Mouse (Mus musculus): ENCODE data around the gene Ptprs.
"Not testable (repeated sequence)": the region's sequence is repeated elsewhere in the genome, so short reads cannot be mapped to it uniquely, and the experiment has no call there.

Ptprs gene

DNA sequence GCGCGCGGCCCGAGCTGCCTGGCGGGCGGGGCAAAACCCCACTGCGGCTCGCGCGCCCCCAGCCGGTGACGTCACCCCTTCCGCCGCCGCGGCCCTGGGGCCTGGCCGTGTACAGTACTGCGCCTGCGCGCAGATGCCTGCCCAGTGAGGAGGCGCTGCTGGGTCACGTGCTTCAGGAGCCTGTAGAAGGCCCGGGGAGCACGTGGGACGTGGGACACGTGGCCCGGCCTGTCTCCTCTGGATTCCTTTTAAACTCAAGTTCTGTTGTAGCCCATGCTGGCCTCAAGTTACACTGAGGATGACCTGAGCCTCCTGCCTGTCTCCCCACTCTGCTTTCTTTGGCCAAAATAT is at the start of gene Ptprs:
TSS of gene Ptprs (minus strand) at position 82 of the 351 bp plus-strand sequence.
- DNase-seq = peak; percentile 85

GRCm38 (mm10) chr17:56524943-56525342 is 48.7 kb upstream of the Ptprs start:
- no peak for DNase-seq

GRCm38 (mm10) chr17:56522744-56523143 is 46.5 kb upstream of the Ptprs start:
- DNase-seq = no peak

DNA sequence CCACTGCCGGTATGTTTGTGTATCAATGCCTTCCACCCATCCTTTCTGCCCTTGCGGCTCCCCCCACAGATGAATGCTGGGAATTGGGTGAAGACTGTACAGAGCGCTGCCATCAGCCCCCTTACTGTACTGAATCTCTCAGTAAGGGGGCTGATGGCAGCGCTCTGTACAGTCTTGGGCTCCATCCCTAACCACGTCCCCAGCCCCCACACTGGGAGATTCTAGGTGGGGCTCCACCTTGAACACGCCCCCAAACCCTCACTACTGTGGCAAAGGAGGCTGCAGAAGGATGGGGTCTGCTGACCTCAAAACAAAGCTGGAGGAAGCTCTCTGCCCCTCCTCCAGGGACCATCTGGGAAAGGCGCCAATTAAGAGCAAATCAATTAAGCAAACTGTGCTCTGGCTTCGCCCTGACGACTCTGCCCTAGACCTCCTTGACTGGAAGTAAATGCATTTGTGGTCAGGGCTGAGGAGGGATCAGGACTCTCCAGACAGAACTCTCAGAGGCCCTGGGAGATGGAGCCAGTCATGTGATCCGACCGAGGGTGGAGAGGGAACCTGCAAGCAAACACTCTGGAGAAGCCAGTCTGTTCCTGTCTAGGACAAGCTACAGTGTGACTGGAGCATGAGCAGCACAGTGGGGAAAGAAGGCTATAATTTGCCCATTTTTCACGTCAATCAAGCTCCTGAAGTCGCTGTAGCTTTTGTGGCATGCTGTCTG is 39.6 kb upstream of the Ptprs start:
- no peak for DNase-seq

GRCm38 (mm10) chr17:56514916-56515315 is 38.6 kb upstream of the Ptprs start:
- DNase-seq = no peak

- DNase-seq = no peak
Measured at GRCm38 (mm10) chr17:56514330-56514729, 38.0 kb upstream of the Ptprs start.

DNA sequence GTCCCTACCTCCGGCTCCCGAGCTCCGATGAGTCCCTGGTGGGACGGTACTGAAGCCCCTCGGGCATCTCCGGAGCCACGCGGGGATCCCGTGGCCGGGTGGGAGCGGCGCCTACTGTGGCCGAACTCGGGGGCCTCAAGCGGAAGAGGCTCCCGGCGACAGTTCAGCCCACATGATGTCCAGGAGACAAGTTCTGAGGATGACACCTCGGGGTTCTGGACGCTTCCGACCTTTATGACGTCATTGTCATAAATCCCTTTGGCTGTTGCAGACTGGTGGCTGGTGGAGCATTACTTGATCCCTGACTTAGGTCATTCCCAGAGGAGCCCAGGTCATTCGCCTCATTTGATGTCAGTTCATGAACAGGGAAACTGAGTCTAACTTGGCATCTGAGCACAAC is 36.0 kb upstream of the Ptprs start, which contains the start of gene Znrf4:
TSS of gene Znrf4 (minus strand) at position 122 of the 400 bp plus-strand sequence.
- no peak for DNase-seq

DNA sequence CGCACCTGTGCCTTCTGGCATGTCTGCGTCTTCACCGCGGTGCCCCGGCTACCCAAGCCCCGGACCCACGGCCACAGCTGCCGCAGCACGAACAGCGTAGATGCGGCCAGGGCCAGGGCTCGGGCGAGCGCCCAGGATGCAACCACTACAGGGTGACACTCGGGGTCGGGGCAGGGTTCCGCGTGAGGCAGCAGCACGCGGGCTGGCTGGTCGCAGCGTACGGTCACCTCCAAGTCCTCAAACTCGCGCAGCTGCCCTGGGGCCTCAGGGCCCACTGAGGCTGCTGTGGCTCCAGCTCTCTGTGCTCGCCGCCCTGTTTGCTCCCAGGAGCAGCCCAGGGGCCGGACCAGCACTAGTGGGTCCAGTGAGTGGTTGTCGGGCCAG is 35.4 kb upstream of the Ptprs start:
- DNase-seq = no peak

DNA sequence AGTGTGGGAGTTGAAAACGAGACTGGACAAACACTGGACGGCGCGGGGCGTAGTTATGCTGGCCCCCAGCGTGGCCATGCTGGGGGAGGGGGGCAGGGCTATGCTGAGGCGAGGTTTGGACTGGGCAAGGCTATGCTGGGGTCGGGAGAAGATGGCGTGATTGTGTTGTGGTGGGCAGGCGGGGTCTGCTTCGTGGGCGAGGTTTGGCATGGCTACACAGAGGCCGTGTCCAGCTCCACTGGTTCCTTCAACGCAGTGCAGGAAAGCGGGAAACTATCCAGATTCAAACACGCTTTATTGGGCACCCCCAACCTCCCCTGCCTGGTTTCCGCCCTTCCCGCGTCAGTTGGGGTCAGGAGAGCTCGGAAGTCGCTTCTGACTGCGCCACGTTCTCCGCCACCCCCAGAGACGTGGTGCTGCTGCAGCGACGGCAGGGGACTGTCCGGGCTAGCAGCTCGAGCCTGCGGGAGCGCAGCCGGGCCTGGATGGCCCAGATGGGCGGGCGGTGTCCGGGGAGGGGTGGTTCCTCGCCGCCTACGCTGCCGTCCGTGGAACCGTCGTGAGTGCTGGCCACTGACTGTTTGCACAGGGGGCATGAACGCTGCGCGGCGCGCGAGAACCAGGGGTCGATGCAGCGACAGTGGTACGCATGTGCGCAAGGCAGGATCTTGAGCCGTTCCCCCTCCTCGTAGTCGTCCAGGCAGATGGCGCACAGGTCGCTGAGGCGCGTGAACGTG is 34.9 kb upstream of the Ptprs start:
- DNase-seq = no peak

- no peak for DNase-seq
Measured at GRCm38 (mm10) chr17:56510473-56510969, 34.2 kb upstream of the Ptprs start.

GRCm38 (mm10) chr17:56509707-56510472 is 33.6 kb upstream of the Ptprs start:
- peak; percentile 61 for DNase-seq

- no peak for DNase-seq
Measured at GRCm38 (mm10) chr17:56509021-56509640, 32.8 kb upstream of the Ptprs start.

GRCm38 (mm10) chr17:56507161-56508068 is 31.1 kb upstream of the Ptprs start:
- DNase-seq = peak; percentile 90

GRCm38 (mm10) chr17:56506417-56507065 is 30.3 kb upstream of the Ptprs start:
- DNase-seq = no peak

GRCm38 (mm10) chr17:56505401-56505800 is 29.1 kb upstream of the Ptprs start:
- no peak for DNase-seq

DNA sequence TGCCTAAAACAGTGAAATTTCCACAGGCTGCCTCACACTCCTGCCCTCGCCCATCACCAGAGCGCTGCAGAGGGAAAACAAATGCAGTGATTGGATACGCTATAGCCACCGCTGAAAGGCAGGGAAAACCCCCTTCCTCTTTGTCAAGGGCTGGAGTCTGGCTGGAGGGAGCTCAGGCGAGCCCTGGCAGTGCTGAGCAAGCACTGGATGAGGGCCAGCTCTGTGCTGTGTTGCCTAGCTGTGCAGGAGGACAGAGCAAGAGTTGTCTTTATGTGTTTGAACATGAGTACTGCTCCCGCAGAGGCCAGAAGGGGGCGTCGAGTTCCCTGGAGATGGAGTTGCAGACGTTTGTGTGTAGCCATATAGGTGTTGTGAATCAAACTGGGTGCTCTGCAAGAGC is 26.2 kb upstream of the Ptprs start:
- no peak for DNase-seq

DNA sequence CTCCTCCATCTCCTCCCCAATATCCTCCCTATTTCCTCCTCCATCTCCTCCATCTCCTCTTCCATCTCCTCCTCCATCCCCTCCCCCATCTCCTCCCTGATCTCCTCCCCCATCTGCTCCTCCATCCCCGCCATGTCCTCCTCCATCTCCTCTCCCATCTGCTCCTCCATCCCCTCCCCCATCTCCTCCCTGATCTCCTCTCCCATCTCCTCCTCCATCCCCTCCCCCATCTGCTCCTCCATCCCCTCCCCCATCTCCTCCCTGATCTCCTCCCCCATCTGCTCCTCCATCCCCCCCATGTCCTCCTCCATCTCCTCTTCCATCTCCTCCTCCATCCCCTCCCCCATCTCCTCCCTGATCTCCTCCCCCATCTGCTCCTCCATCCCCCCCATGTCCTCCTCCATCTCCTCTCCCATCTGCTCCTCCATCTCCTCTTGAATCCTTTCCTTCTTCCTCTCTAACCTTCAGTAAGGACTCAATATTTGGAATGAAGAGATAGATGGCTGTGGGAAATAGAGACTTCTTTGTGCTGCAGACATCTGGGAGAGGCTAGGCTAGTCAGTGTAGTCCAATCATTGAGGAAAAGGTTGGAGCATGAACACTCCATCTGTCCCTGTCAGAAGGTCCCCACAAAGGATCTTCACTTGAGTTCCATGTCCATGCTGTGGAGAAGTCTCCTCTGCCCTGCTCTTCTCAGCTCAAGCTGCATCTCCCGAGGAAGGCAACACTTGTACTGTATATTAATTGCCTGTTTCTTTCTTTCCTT is 25.5 kb upstream of the Ptprs start:
- DNase-seq = not testable (repeated sequence)

- no peak for DNase-seq
Measured at GRCm38 (mm10) chr17:56499229-56499628, 22.9 kb upstream of the Ptprs start.

DNA sequence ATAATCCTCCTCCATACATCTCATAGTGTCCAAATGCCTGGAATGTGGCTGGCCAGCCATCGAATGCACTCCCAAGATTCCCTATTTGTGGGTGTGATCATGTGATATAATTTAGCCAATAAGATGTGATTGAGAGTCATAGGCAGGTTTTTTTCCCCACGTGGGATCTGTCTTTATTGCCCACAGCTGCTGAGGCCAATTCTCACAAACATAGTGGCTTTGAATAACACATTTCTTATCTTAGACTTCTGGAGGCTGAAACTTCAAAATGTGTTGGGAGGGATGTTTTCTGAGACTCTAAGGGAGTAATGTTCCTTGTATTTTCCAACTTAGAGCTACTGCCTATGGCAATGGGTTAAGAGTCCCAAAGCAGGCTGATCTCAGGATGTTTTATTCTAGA is 18.2 kb upstream of the Ptprs start:
- no peak for DNase-seq

GRCm38 (mm10) chr17:56493841-56494240 is 17.6 kb upstream of the Ptprs start:
- DNase-seq = no peak
